Mouse (Mus musculus): ENCODE data around the gene Polg.

The Polg gene

GRCm38 (mm10) chr7:79467951-79468350, 1.8 kb upstream of the Polg start:
- no peak for DNase-seq (ENCODE audit: extremely low spot score, low read depth, low spot score)

GRCm38 (mm10) chr7:79465461-79466044, 609 bp downstream of the Polg start:
- DNase-seq (ENCODE audit: extremely low spot score, low read depth, low spot score), result no peak

DNA sequence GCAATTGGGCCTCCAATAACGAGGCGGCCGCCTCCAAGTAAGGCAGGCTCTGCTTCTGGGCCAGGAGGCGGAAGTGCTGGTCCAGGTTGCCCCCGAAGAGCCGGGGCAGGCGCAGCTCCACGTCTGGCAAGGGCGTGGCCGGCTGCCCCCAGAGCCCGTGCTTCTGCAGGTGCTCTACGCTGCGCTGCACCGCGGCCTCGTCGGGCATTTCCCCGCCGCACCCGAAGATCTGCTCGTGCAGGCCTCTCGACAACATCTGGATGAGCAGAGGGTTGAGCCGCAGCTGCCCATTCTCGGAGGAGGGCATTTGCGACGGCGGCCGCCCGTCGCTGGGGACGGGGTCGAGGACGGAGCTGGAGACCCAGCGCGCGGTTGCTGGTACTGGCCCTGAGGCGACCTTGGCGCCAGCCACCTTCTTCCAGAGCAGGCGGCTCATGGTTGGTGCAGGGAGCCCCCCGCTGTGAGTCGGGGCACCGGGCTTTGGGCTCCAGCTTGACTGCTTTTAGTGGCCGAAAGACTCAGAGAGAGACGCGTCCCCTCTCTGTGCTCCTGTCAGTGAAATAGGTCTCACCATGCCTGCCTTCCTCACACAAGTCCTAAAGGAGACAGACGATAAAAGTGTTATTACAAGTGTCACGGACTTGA, 1.3 kb downstream of the Polg start:
- no peak for DNase-seq (ENCODE audit: extremely low spot score, low read depth, low spot score)

DNA sequence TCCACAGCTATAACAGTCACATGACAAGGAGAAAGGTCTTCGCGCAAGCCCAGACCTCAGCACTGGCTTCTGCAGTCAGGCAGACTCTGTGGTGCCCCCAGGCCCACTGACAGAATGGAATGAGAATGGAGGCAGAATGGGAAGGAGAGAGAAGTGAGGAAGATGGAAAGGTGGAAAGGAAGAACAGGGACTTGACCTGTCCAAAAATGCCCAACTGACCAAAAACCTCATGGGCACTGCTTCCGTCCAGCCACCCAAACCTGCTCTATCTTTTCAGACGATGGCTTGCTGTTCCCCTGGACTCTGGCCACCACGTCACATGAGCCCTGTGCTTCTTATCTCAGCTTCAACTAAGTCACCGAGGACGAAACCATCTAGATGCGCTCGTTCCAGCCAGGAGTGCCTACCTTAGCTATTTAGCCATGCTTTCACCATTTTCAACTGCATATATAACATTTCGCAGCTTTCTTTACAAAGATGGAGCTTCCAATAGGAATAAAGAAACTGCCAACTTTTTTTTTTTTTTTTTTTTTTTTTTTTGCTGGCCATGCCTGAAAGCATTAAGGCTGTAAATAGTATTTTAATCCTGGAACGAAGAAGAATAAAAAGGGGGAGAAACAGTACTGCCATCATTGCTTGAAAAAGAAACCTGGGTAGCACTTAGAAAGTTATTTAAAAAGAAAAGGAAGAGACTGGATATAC, 2.6 kb downstream of the Polg start:
- DNase-seq (ENCODE audit: extremely low spot score, low read depth, low spot score), result no peak

DNA sequence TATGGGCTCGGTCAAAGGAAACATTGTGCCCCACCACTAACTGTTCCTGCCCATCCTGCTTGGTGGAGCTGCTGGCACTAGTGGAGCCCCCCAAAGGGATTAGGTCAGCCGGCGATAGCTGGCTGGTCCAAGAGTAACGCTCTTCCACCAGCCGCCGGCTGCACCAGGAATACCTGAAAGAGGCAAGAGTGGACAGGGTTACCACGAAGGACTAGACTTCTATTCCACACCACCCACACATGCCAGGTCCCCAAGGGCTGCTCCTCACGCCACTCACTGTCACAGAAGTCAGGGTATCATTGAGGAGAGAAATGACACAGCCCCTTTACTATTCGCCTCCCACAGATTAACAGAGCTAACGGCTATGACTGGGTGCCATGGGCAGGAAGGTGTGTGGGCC, 4.4 kb downstream of the Polg start:
- DNase-seq (ENCODE audit: extremely low spot score, low read depth, low spot score), result no peak

DNA sequence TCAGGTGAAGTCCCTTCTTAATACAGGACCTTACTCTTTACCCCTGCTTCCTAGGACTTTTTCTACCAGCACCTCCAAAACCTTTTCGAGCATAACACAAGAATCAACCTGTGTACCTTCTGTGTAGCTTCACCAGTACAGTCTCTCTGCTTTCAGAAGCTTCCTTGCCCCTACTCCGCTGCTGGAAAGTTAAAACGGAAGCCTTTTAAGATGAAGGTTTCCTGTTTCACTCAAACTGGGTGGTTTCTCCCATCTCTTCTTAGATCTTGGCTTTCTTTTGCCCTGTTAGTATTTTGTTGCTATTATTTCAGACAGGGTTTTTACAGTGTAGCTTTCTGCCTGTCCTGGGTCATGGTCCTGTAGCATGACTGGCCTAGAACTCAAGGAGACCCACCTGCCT, 18.7 kb downstream of the Polg start:
- DNase-seq (ENCODE audit: extremely low spot score, low read depth, low spot score), result no peak

GRCm38 (mm10) chr7:79447048-79447447, 19.1 kb downstream of the Polg start:
- no peak for DNase-seq (ENCODE audit: extremely low spot score, low read depth, low spot score)

GRCm38 (mm10) chr7:79440035-79440434, 26.1 kb downstream of the Polg start:
- DNase-seq (ENCODE audit: extremely low spot score, low read depth, low spot score), result no peak

DNA sequence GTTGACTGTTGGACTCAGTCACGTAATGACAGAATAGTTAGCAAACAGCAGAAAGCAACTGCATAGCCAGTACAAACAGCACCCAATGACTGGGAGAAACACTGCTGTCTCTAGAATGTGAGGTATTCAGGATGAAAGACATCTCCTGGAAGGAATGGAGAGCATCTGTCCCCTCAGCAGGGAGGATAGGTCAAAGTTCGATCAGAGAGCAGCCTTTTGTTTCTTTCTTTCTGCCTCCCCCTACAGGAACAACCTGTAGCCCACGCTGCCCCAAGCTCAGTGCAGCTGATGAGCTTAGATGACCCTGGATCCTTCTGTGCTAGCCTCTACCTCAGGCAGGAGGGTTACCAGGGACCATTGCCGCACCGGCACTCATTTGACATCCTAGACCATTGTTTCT, 37.9 kb downstream of the Polg start:
- no peak for DNase-seq (ENCODE audit: extremely low spot score, low read depth, low spot score)

GRCm38 (mm10) chr7:79425804-79426203, 40.4 kb downstream of the Polg start:
- no peak for DNase-seq (ENCODE audit: extremely low spot score, low read depth, low spot score)

GRCm38 (mm10) chr7:79422876-79423275, 43.3 kb downstream of the Polg start:
- DNase-seq (ENCODE audit: extremely low spot score, low read depth, low spot score), result no peak

GRCm38 (mm10) chr7:79419950-79420349, 46.2 kb downstream of the Polg start:
- DNase-seq (ENCODE audit: extremely low spot score, low read depth, low spot score), result no peak

- no peak for DNase-seq (ENCODE audit: extremely low spot score, low read depth, low spot score)
These were observed 51.5 kb downstream of the Polg start for GRCm38 (mm10) chr7:79414449-79415375.

DNA sequence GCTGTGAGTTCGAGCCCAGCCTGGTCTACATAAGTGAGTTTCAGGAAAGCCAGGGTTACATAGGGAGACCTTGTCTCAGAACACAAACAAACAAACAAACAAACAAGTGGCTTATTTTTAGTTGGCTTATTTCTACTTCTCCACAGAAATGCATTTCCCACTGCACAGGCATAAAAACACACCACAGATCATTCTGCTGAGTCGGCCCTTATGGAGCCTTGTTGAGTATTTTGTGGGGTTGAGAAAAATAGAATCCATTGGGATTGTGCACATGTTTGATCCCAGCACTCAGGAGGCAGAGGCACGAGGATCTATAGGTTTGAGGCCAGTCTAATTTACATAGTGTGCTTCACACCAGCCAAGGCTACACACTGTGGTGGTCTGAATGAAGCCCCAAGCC, 65.9 kb downstream of the Polg start:
- DNase-seq (ENCODE audit: extremely low spot score, low read depth, low spot score), result no peak

DNA sequence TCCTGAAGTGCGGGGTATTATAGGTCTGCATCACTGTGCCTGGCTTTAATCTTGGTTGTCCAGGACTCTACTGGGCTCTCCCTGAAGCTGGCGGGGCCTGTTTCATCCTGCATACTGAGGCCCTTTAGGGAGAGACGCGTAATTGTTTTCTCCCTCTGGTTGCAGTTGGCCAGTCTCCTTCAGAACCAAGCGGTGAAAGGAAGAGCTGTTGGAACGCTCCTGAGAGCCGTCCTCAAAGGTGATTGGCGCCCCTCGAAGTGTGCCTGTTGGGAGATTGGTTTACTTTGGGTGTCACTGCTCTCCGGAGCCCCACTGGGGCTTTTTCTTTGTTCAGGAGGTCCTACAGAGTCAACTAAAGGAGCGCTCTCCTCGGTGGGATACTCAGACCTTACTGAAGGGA, 67.2 kb downstream of the Polg start:
- no peak for DNase-seq (ENCODE audit: extremely low spot score, low read depth, low spot score)

GRCm38 (mm10) chr7:79398426-79398825, 67.7 kb downstream of the Polg start:
- DNase-seq (ENCODE audit: extremely low spot score, low read depth, low spot score), result no peak

DNA sequence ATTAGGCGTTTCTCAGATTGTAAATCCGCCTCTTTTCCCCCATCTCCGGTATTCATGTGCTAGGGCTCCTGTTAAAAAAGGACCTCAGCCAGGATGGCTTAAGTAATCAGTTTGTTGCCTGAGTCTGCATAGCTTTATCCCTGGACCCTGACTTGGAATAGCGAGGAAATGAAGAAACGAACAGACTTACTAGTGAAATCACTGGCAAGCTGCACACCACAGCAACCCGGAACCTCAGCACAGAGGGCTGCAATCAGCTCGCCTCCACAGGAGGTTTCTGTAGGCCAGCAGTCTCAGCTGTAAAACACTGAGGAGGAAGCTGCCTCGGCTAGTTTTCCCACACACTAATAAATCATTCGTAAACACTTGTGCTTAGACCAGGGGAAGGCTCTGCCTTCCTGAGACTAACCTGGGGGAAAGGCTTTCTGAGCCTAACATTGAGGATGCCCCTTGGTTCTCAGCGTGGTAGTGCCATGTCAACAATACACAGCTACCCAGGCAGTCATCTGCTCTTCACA, 68.7 kb downstream of the Polg start:
- DNase-seq (ENCODE audit: extremely low spot score, low read depth, low spot score), result no peak
